22 mouse cellular contexts compared by ENCODE assay signal in genomic region chr10:33027055-33027454, GRCm38 (mm10). TPM values are rescaled to one million over a fixed set of nuclear protein-coding genes. Genes with fewer than 3 reads are reported as not detected.
"Had no signal": no experiment of that assay in that cellular context is flagged by ENCODE, and none has a peak within 500 bp of the region (broad histone marks: within the 10 kb centered on the region; RNA-seq: fewer than 3 reads in every experiment).

No protein-coding gene starts in this region.

- H3K36me3 ChIP-seq: midbrain, embryonic 12.5 days; midbrain, embryonic 15.5 days; neural tube, embryonic 13.5 days had no signal

- H3K9me3 ChIP-seq: midbrain, embryonic 12.5 days; midbrain, embryonic 15.5 days; neural tube, embryonic 13.5 days had no signal

- H3K4me2 ChIP-seq: lung, embryonic 14.5 days; midbrain, embryonic 12.5 days; midbrain, embryonic 15.5 days; neural tube, embryonic 13.5 days had no signal

- H3K27me3 ChIP-seq: midbrain, embryonic 12.5 days; midbrain, embryonic 15.5 days; neural tube, embryonic 13.5 days had no signal

- H3K4me3 ChIP-seq: layer of hippocampus, adult 2 months; left cerebral cortex, adult 2 months; midbrain, embryonic 12.5 days; midbrain, embryonic 15.5 days; neural tube, embryonic 13.5 days had no signal

- H3K9ac ChIP-seq: liver, embryonic 14.5 days; liver, postnatal 0 days; lung, embryonic 14.5 days; midbrain, embryonic 12.5 days; midbrain, embryonic 15.5 days; neural tube, embryonic 13.5 days had no signal

- H3K27ac ChIP-seq: layer of hippocampus, adult 2 months; left cerebral cortex, adult 2 months; liver, embryonic 14.5 days; macrophage; midbrain, embryonic 12.5 days; midbrain, embryonic 15.5 days; neural tube, embryonic 13.5 days had no signal

- H3K4me1 ChIP-seq: midbrain, embryonic 12.5 days; midbrain, embryonic 15.5 days; neural tube, embryonic 13.5 days had no signal

- ATAC-seq: liver, postnatal 0 days; lung, postnatal 0 days; midbrain, embryonic 15.5 days had no signal

- DNase-seq: kidney, postnatal 25 days; layer of hippocampus, adult 9-11 months; layer of hippocampus, postnatal 36 days; liver, postnatal 0 days; lung, embryonic 14.5 days; retina, postnatal 1 day; right cerebral cortex, postnatal 25 days; thymus, adult 18-20 months; thymus, postnatal 36 days had no signal

RNA-seq across cellular contexts. Expression of gene Trdn, which starts 53.3 kb away (rescaled TPM):
- total RNA-seq: layer of hippocampus, postnatal 36 days; megakaryocyte, adult 5-6 weeks; neutrophil, adult 5-6 weeks had no signal
- polyA plus RNA-seq: large intestine, adult 2 months; liver, adult 2 months; liver, embryonic 14.5 days; macrophage; small intestine, adult 2 months had no signal
